Mouse (Mus musculus) erythroblast, embryonic 14.5 days (primary cell): ENCODE results near the gene Exph5. TPM values are rescaled to one million over a fixed set of nuclear protein-coding genes. Genes with fewer than 3 reads are reported as not detected.

Source experiments
- H3K27me3 ChIP-seq: 2 replicates; pipeline ENCODE4 v1.6.1; 2012; ENCODE audit warnings: inconsistent platforms; ENCODE audit not compliant: control insufficient read depth
- H3K36me3 ChIP-seq: 2 replicates; pipeline ENCODE4 v1.6.1; 2012; ENCODE audit warnings: mild to moderate bottlenecking, inconsistent platforms; ENCODE audit not compliant: control insufficient read depth
- H3K4me1 ChIP-seq: 2 replicates; pipeline ENCODE4 v1.6.1; 2012; ENCODE audit warnings: inconsistent platforms; ENCODE audit not compliant: control insufficient read depth
- H3K4me3 ChIP-seq: replicated peaks from 2 replicates; pipeline ENCODE3; 2012; ENCODE audit warnings: moderate library complexity, mild to moderate bottlenecking, inconsistent platforms
- H3K9me3 ChIP-seq: 2 replicates; pipeline ENCODE4 v1.6.1; 2012; ENCODE audit warnings: low read length, inconsistent platforms, mixed read lengths; ENCODE audit not compliant: control insufficient read depth
- GATA1 ChIP-seq: IDR thresholded peaks from 2 replicates; pipeline ENCODE4 v1.6.1; 2012; ENCODE audit warnings: low read length, inconsistent platforms, mixed read lengths
- TAL1 ChIP-seq: IDR thresholded peaks from 3 replicates; pipeline ENCODE4 v1.6.1; 2012; ENCODE audit warnings: low read length, inconsistent platforms, mixed read lengths
- polyA plus RNA-seq: library from polyadenylated mRNA; stranded (reverse); fragments of >175 nt; gene quantifications from 2 replicates; pipeline ENCODE4 v1.2.3, GENCODE M21; 2012

Gene Exph5
- not detected in 2 replicates for polyA plus RNA-seq

- no peaks in the 10 kb centered on the region for H3K4me1 ChIP-seq
- H3K36me3 ChIP-seq, result no peaks in the 10 kb centered on the region
- H3K4me3 ChIP-seq, result peak within 1 kb of the TSS; percentile 16
- peaks cover 17% of the 10 kb centered on the region for H3K27me3 ChIP-seq
- no peak for TF ChIP-seq TAL1
- TF ChIP-seq GATA1, result no peak
- H3K9me3 ChIP-seq, result no peaks in the 10 kb centered on the region
These were observed at the start of gene Exph5 for GRCm38 (mm10) chr9:53301269-53301720. Gene Exph5 (plus strand): TSS chr9:53301670.

GRCm38 (mm10) chr9:53254368-53254767 lies 47.1 kb upstream of the Exph5 start:
- TF ChIP-seq TAL1 (no peak), GATA1 (no peak)
- H3K36me3 ChIP-seq, result no peaks in the 10 kb centered on the region
- no peaks in the 10 kb centered on the region for H3K9me3 ChIP-seq
- H3K4me3 ChIP-seq, result no peak overlapping the region
- H3K27me3 ChIP-seq, result no peaks in the 10 kb centered on the region
- no peaks in the 10 kb centered on the region for H3K4me1 ChIP-seq

- Histone ChIP-seq H3K4me1 (no peaks in the 10 kb centered on the region), H3K9me3 (no peaks in the 10 kb centered on the region), H3K4me3 (no peak overlapping the region), H3K27me3 (no peaks in the 10 kb centered on the region), H3K36me3 (no peaks in the 10 kb centered on the region)
- TF ChIP-seq GATA1, result no peak
- TF ChIP-seq TAL1, result no peak
These were observed 44.7 kb upstream of the Exph5 start for GRCm38 (mm10) chr9:53256690-53257305.

- no peak for TF ChIP-seq GATA1
- TF ChIP-seq TAL1, result no peak
- no peaks in the 10 kb centered on the region for H3K36me3 ChIP-seq
- no peaks in the 10 kb centered on the region for H3K9me3 ChIP-seq
- H3K27me3 ChIP-seq, result no peaks in the 10 kb centered on the region
- H3K4me3 ChIP-seq, result no peak overlapping the region
- H3K4me1 ChIP-seq, result no peaks in the 10 kb centered on the region
These were observed 43.7 kb upstream of the Exph5 start for GRCm38 (mm10) chr9:53257772-53258171.

- Histone ChIP-seq H3K36me3 (no peaks in the 10 kb centered on the region), H3K4me1 (no peaks in the 10 kb centered on the region), H3K4me3 (no peak overlapping the region), H3K27me3 (no peaks in the 10 kb centered on the region), H3K9me3 (no peaks in the 10 kb centered on the region)
- TF ChIP-seq GATA1 (no peak), TAL1 (no peak)
These were observed 43.3 kb upstream of the Exph5 start for GRCm38 (mm10) chr9:53258199-53258598.

- Histone ChIP-seq H3K36me3 (no peaks in the 10 kb centered on the region), H3K4me3 (no peak overlapping the region), H3K4me1 (no peaks in the 10 kb centered on the region), H3K27me3 (no peaks in the 10 kb centered on the region), H3K9me3 (no peaks in the 10 kb centered on the region)
- TF ChIP-seq GATA1 (no peak), TAL1 (no peak)
These were observed 37.1 kb upstream of the Exph5 start for GRCm38 (mm10) chr9:53264387-53264786.

- Histone ChIP-seq H3K36me3 (no peaks in the 10 kb centered on the region), H3K4me3 (no peak overlapping the region), H3K9me3 (no peaks in the 10 kb centered on the region), H3K27me3 (no peaks in the 10 kb centered on the region), H3K4me1 (no peaks in the 10 kb centered on the region)
- no peak for TF ChIP-seq TAL1
These were observed 35.9 kb upstream of the Exph5 start for GRCm38 (mm10) chr9:53265589-53265988.

GRCm38 (mm10) chr9:53268036-53268435 lies 33.4 kb upstream of the Exph5 start:
- Histone ChIP-seq H3K4me3 (no peak overlapping the region), H3K27me3 (no peaks in the 10 kb centered on the region), H3K9me3 (no peaks in the 10 kb centered on the region), H3K4me1 (no peaks in the 10 kb centered on the region), H3K36me3 (no peaks in the 10 kb centered on the region)
- no peak for TF ChIP-seq TAL1

- no peaks in the 10 kb centered on the region for H3K9me3 ChIP-seq
- H3K4me3 ChIP-seq, result no peak overlapping the region
- H3K36me3 ChIP-seq, result no peaks in the 10 kb centered on the region
- no peaks in the 10 kb centered on the region for H3K4me1 ChIP-seq
- TF ChIP-seq TAL1, result no peak
- TF ChIP-seq GATA1, result no peak
- H3K27me3 ChIP-seq, result no peaks in the 10 kb centered on the region
These were observed 32.6 kb upstream of the Exph5 start for GRCm38 (mm10) chr9:53268731-53269465.
